Mouse (Mus musculus) G1E (cell line): ENCODE data around the gene Hs6st3. TPM values are rescaled to one million over a fixed set of nuclear protein-coding genes. Genes with fewer than 3 reads are reported as not detected.

ENCODE experiments used
- ATAC-seq: 2 replicates; pipeline ENCODE4 v1.8.0; 2016; ENCODE audit warnings: mild to moderate bottlenecking; ENCODE audit not compliant: insufficient number of reproducible peaks, poor library complexity, low FRiP score, severe bottlenecking; ENCODE audit errors: extremely low read depth
- DNase-seq: peaks from one replicate; pipeline ENCODE4 v3.0.0; 2012; ENCODE audit warnings: low spot score
- H3K27me3 ChIP-seq: 2 replicates; pipeline ENCODE4 v1.6.1; 2012; ENCODE audit warnings: mild to moderate bottlenecking, low read length, inconsistent platforms; ENCODE audit not compliant: insufficient read depth
- H3K36me3 ChIP-seq: replicated peaks from 2 replicates; pipeline ENCODE3; 2012; ENCODE audit warnings: mild to moderate bottlenecking, inconsistent platforms
- H3K4me1 ChIP-seq: 2 replicates; pipeline ENCODE4 v1.6.1; 2012; ENCODE audit warnings: low read depth, low read length, inconsistent platforms, mixed read lengths; ENCODE audit not compliant: insufficient read depth
- H3K4me3 ChIP-seq: 2 replicates; pipeline ENCODE4 v1.5.1; 2012; ENCODE audit warnings: low read depth, mild to moderate bottlenecking, inconsistent platforms, low read length, moderate library complexity, mixed read lengths
- H3K9me3 ChIP-seq: replicated peaks from 2 replicates; pipeline ENCODE4 v1.6.1; 2012; ENCODE audit warnings: inconsistent platforms
- CTCF ChIP-seq: IDR thresholded peaks from 2 replicates; pipeline ENCODE4 v1.5.1; 2012; ENCODE audit warnings: low read depth, low read length, inconsistent platforms, mixed read lengths
- GATA1 ChIP-seq: IDR thresholded peaks from 2 replicates; pipeline ENCODE4 v1.6.1; 2012; ENCODE audit warnings: borderline replicate concordance, low read length, inconsistent platforms, mixed read lengths
- GATA2 ChIP-seq: IDR thresholded peaks from 2 replicates; pipeline ENCODE4 v1.6.1; 2012; ENCODE audit warnings: low read depth, low read length, inconsistent platforms, borderline replicate concordance
- POLR2AphosphoS5 ChIP-seq: IDR thresholded peaks from 2 replicates; pipeline ENCODE4 v1.6.1; 2012; ENCODE audit warnings: low read depth, low read length, inconsistent platforms; ENCODE audit not compliant: insufficient replicate concordance
- TAL1 ChIP-seq: conservative IDR thresholded peaks from 2 replicates; pipeline ENCODE4 v1.6.1; 2012; ENCODE audit warnings: low read depth, low read length, inconsistent platforms, mixed read lengths
- polyA plus RNA-seq: library from polyadenylated mRNA; stranded (reverse); fragments of >175 nt; gene quantifications from 2 replicates; pipeline ENCODE4 v1.2.3, GENCODE M21; 2012
- total RNA-seq, 2 experiments: library from RNA; stranded (forward) in 1 of 2; stranded (reverse) in 1 of 2; fragments of 200-1000 nt in 1 of 2; fragments of >200 nt in 1 of 2; fragmentation: Nextera tagmentation in 1 of 2; gene quantifications; 2 replicates each; pipeline ENCODE4 v1.2.3; 2014 to 2017

The Hs6st3 gene
- total and polyA plus RNA-seq, 3 experiments: 0.11 TPM; not detected in 2

- TF ChIP-seq GATA2: no peak
- TF ChIP-seq CTCF: no peak
- no peak for TF ChIP-seq POLR2AphosphoS5
- TF ChIP-seq TAL1: no peak
- no peak for TF ChIP-seq GATA1
- Histone ChIP-seq H3K4me3 (no peak overlapping the region), H3K4me1 (no peaks in the 10 kb centered on the region), H3K27me3 (no peaks in the 10 kb centered on the region), H3K36me3 (no peaks in the 10 kb centered on the region), H3K9me3 (peaks cover 51% of the 10 kb centered on the region)
- no peak for ATAC-seq
- no peak for DNase-seq
Observed at GRCm38 (mm10) chr14:119798561-119798960, 660.4 kb downstream of the Hs6st3 start.

DNA sequence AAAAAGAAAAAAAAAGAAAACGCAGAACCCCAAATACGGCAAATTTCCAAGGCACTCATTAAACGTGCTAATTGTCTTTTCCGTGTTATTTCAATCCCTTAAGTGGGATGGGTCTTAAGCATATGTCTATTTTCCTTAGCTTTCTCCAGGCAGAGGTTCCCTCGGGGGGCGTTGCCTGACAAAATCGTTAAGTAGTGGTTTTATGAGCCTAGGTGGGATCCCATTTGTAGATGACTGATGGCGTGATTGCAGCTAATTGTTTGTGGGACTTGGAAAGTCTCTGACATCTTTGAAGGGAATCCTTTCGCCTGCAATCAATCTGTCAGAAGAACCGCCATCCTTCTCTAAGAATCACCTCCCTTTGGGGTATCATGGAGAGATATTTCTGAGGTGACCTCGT is 662.7 kb downstream of the Hs6st3 start:
- Histone ChIP-seq H3K36me3 (no peaks in the 10 kb centered on the region), H3K4me1 (no peaks in the 10 kb centered on the region), H3K9me3 (peaks cover 50% of the 10 kb centered on the region), H3K27me3 (no peaks in the 10 kb centered on the region), H3K4me3 (no peak overlapping the region)
- ATAC-seq: no peak
- DNase-seq: no peak
- TF ChIP-seq TAL1 (no peak), POLR2AphosphoS5 (no peak), GATA1 (no peak), CTCF (no peak), GATA2 (no peak)

- Histone ChIP-seq H3K4me1 (no peaks in the 10 kb centered on the region), H3K27me3 (no peaks in the 10 kb centered on the region), H3K9me3 (peaks cover 36% of the 10 kb centered on the region), H3K36me3 (no peaks in the 10 kb centered on the region), H3K4me3 (no peak overlapping the region)
- TF ChIP-seq CTCF (no peak), GATA2 (no peak), TAL1 (no peak), GATA1 (no peak), POLR2AphosphoS5 (no peak)
- no peak for ATAC-seq
- no peak for DNase-seq
Observed at GRCm38 (mm10) chr14:119813898-119814297, 675.8 kb downstream of the Hs6st3 start.

GRCm38 (mm10) chr14:119815616-119816015 is 677.5 kb downstream of the Hs6st3 start:
- no peak overlapping the region for H3K4me3 ChIP-seq
- H3K36me3 ChIP-seq: no peaks in the 10 kb centered on the region
- TF ChIP-seq POLR2AphosphoS5 (no peak), TAL1 (no peak), CTCF (no peak), GATA2 (no peak), GATA1 (no peak)
- H3K4me1 ChIP-seq: no peaks in the 10 kb centered on the region
- DNase-seq (no peak), ATAC-seq (no peak)
- no peaks in the 10 kb centered on the region for H3K27me3 ChIP-seq
- H3K9me3 ChIP-seq: peaks cover 38% of the 10 kb centered on the region

GRCm38 (mm10) chr14:119820562-119820961 is 682.4 kb downstream of the Hs6st3 start:
- Histone ChIP-seq H3K27me3 (no peaks in the 10 kb centered on the region), H3K4me1 (no peaks in the 10 kb centered on the region), H3K36me3 (no peaks in the 10 kb centered on the region), H3K9me3 (peaks cover 45% of the 10 kb centered on the region), H3K4me3 (no peak overlapping the region)
- no peak for TF ChIP-seq POLR2AphosphoS5
- TF ChIP-seq GATA2: no peak
- no peak for TF ChIP-seq TAL1
- no peak for TF ChIP-seq CTCF
- TF ChIP-seq GATA1: no peak
- no peak for DNase-seq
- ATAC-seq: no peak

DNA sequence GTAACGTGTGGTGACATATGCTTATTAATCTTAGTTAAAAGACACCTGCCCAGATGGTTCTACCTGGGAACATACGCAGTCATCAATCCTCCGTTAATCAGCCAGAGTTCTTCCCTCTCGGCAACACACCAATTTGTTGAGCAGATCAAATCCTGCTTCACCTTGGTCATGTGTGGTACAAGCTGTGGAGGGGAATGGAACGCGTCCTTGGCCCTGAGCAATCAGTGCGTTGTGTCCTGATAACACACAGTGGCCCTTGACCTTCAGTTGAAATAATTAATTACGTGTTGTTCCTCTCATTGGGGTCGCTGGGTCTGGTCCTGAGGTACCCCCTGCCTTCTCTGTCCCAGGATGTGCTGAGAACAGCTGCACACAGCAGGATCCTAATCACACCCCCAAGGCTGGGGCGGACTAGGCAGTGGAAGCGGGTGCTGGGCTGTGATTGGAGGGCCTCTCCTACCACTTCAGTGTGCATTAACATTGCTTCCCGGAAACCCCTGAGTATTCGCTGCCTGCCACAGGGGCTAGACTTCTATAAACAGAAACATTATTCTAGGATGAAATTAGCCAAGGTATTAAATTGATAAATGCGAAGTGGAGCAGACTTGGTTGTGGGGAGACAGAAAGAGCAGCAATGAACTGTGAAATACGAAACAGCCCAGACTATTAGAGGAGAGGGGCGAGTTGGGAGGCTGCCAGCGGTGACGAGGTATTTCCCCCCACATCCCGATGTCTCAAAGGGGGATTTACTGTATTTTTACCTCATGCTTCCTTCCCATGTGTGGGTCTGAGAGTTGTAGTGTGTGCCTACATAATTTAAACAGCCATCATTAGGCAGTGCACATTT is 693.2 kb downstream of the Hs6st3 start:
- no peak overlapping the region; the same call in 1 of the 2 replicates for H3K4me3 ChIP-seq

More for the DNA sequence above, 693.2 kb downstream of the Hs6st3 start:
- DNase-seq: no peak
- Histone ChIP-seq H3K4me1 (no peaks in the 10 kb centered on the region), H3K27me3 (no peaks in the 10 kb centered on the region), H3K9me3 (peaks cover 53% of the 10 kb centered on the region), H3K36me3 (no peaks in the 10 kb centered on the region)
- no peak for ATAC-seq
- TF ChIP-seq POLR2AphosphoS5 (no peak), TAL1 (no peak), GATA2 (no peak), CTCF (no peak), GATA1 (no peak)
